Mouse (Mus musculus) lung, embryonic 15.5 days (tissue): ENCODE results near the gene Fam49a. TPM values are rescaled to one million over a fixed set of nuclear protein-coding genes. Genes with fewer than 3 reads are reported as not detected.

Source experiments
- ATAC-seq: fragments of 200-750 bp; cut with Nextera tagmentation; 2 replicates; pipeline ENCODE4 v1.8.0; 2017; ENCODE audit warnings: moderate number of reproducible peaks, borderline replicate concordance; ENCODE audit not compliant: low FRiP score, low TSS enrichment; ENCODE audit errors: extremely low read depth
- H3K27ac ChIP-seq: fragments of 300-500 bp; sonication (generic); 2 replicates; pipeline ENCODE4 v1.5.1; 2015; ENCODE audit warnings: moderate library complexity, mild to moderate bottlenecking, inconsistent platforms
- H3K27me3 ChIP-seq: fragments of 300-500 bp; sonication (generic); 2 replicates; pipeline ENCODE4 v1.6.1; 2015; ENCODE audit warnings: inconsistent platforms
- H3K36me3 ChIP-seq: fragments of 300-500 bp; sonication (generic); 2 replicates; pipeline ENCODE4 v1.6.1; 2015; ENCODE audit warnings: inconsistent platforms
- H3K4me1 ChIP-seq: fragments of 300-500 bp; sonication (generic); 2 replicates; pipeline ENCODE4 v1.6.1; 2015; ENCODE audit warnings: inconsistent platforms
- H3K4me2 ChIP-seq: fragments of 300-500 bp; sonication (generic); 2 replicates; pipeline ENCODE4 v1.6.1; 2015; ENCODE audit warnings: inconsistent platforms, mild to moderate bottlenecking, moderate library complexity
- H3K4me3 ChIP-seq: fragments of 300-500 bp; sonication (generic); 2 replicates; pipeline ENCODE4 v1.5.1; 2015; ENCODE audit warnings: mild to moderate bottlenecking, inconsistent platforms
- H3K9ac ChIP-seq: fragments of 300-500 bp; sonication (generic); 2 replicates; pipeline ENCODE4 v1.6.1; 2015; ENCODE audit warnings: inconsistent platforms
- H3K9me3 ChIP-seq: fragments of 300-500 bp; sonication (generic); 2 replicates; pipeline ENCODE4 v1.6.1; 2016; ENCODE audit warnings: inconsistent platforms
- WGBS: fragments of 180-500 bp; shearing (Covaris S2); methylation state at CpG from one replicate; pipeline ENCODE4 v1.1.7; 2015; 5-methylcytosine and 5-hydroxymethylcytosine counted together
- polyA plus RNA-seq: library from polyadenylated mRNA; unstranded; fragments of >200 nt; fragmentation: Nextera tagmentation; extraction: Ambion mirVana; gene quantifications from 2 replicates; pipeline ENCODE4 v1.2.1, GENCODE M21; 2015

The Fam49a gene
- polyA plus RNA-seq, 1 experiment from 2014 or later, result 14.4 TPM

GRCm38 (mm10) chr12:12427285-12427684 is 165.3 kb downstream of the Fam49a start:
- Histone ChIP-seq H3K4me3 (no peak overlapping the region), H3K4me2 (no peak overlapping the region), H3K4me1 (no peaks in the 10 kb centered on the region), H3K27me3 (no peaks in the 10 kb centered on the region), H3K36me3 (no peaks in the 10 kb centered on the region), H3K9me3 (no peaks in the 10 kb centered on the region), H3K9ac (no peak overlapping the region), H3K27ac (no peak overlapping the region)
- 75% methylated on average over 1 of the region's 1 CpGs for WGBS
- 0 out of 2 replicates have a peak, but pooled peaks have one; percentile 27 for ATAC-seq

DNA sequence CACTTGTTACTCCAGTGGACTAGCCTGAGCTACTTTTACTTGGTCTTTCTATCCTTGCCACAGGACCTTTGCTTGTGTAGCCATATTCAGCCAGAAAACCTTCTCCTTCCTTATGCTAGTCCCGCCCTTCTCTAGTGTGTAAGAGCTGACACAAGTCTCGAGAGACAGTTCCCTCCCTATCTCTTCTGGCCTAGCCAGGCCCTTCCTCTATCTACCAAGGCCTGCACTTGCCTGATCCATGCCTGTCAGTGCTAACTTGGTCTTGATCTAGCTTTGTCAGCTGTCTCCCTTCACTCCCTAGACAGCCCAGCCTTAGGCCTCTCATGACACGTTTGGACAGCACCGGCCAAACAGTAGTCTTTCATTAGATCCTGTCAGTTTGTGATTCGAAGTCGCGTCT is 166.9 kb downstream of the Fam49a start:
- H3K4me3 ChIP-seq, result no peak overlapping the region
- H3K9ac ChIP-seq, result no peak overlapping the region
- ATAC-seq, result no peak; the same call in 1 of the 2 replicates
- H3K4me1 ChIP-seq, result no peaks in the 10 kb centered on the region
- no peaks in the 10 kb centered on the region for H3K27me3 ChIP-seq
- no peak overlapping the region for H3K4me2 ChIP-seq
- no peak overlapping the region for H3K27ac ChIP-seq
- WGBS, result 67% methylated on average over 7 of the region's 7 CpGs
- no peaks in the 10 kb centered on the region for H3K36me3 ChIP-seq
- no peaks in the 10 kb centered on the region for H3K9me3 ChIP-seq
